Mouse (Mus musculus) cerebellum, adult 2 months (tissue): ENCODE data around the gene Nudt22.

Experiments used
- CTCF ChIP-seq: fragments of 200-500 bp; IDR thresholded peaks from 2 replicates; pipeline ENCODE4 v1.5.1; 2011; ENCODE audit warnings: low read depth, mild to moderate bottlenecking, control low read depth, low read length, moderate library complexity, borderline replicate concordance; ENCODE audit not compliant: insufficient read depth
- POLR2A ChIP-seq: fragments of 200-500 bp; IDR thresholded peaks from 2 replicates; pipeline ENCODE4 v1.6.1; 2011; ENCODE audit warnings: low read length, control low read depth, borderline replicate concordance; ENCODE audit not compliant: insufficient read depth

DNA sequence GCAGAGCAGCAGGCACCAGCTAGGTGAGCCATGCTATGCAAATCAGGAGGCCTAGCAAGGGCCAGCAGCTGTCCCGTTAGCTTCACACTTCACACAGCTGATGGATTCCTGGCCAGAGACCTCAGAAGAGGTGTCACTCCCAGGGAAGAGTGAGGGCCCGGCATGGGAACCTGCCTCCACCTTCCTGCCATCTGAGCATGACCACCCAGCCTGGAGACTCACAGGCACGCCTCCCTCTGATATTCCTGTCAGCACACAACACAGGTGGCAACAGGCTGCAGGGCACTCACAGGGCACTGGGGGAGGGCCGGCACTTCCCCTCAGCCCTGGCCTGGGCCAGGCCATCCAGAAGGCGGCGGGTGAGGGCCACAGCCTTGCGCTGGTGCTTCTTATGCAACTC is 40.5 kb downstream of the Nudt22 start:
- TF ChIP-seq CTCF (no peak), POLR2A (no peak)
